Mouse (Mus musculus) embryonic stem cell, embryonic (primary cell): ENCODE results near the gene Clec10a.

Experiments used
- CTCF ChIA-PET, 4 experiments: fragments of 300-600 bp in 2 of 4; fragments of 350-600 bp in 2 of 4; sonication (Branson Sonifier 250); formaldehyde crosslinking; loops; one replicate each; lab custom pipeline; 2022; ENCODE audit warnings: inconsistent platforms in 2 of 4; lab: Charles Lee
- POLR2A ChIA-PET, 4 experiments: fragments of 300-600 bp in 2 of 4; fragments of 350-600 bp in 2 of 4; sonication (Branson Sonifier 250); formaldehyde crosslinking; loops; one replicate each; lab custom pipeline; 2022; ENCODE audit warnings: antibody characterized with exemption in 4 of 4, inconsistent platforms in 1 of 4; lab: Charles Lee

The Clec10a gene

GRCm38 (mm10) chr11:70174491-70174890, 18.5 kb downstream of the Clec10a start:
- POLR2A ChIA-PET, result no interaction called here
- CTCF ChIA-PET, result interaction anchor here in 1 of 4 experiments (1.2 kb wide), 1 partner anchor 119 kb away, joined by 3 read pairs; no protein-coding TSS in a partner anchor

- POLR2A ChIA-PET, result interaction anchor here in 1 of 4 experiments (1.0 kb wide), 1 partner anchor 102 kb away, joined by 3 read pairs; no protein-coding TSS in a partner anchor
- CTCF ChIA-PET, result interaction anchor here (0.5 to 2.1 kb wide), 22 partner anchors 10 to 631 kb away, joined by 3 to 6 read pairs (median 4); partner anchors contain the start of genes Slc16a11 (in 2 of the 4) and Asgr1 (in 1 of the 4)
Observed at GRCm38 (mm10) chr11:70177647-70178046, 21.6 kb downstream of the Clec10a start.

- ChIA-PET CTCF (interaction anchor here in 2 of 4 experiments (1.0 to 2.1 kb wide), 9 partner anchors 11 to 244 kb away, joined by 3 to 6 read pairs (median 4); no protein-coding TSS in a partner anchor), POLR2A (interaction anchor here in 1 of 4 experiments (0.7 kb wide), 1 partner anchor 198 kb away, joined by 3 read pairs; the partner anchor contains the start of gene Ctdnep1)
Observed at GRCm38 (mm10) chr11:70178311-70178710, 22.3 kb downstream of the Clec10a start.

GRCm38 (mm10) chr11:70178756-70179155, 22.8 kb downstream of the Clec10a start:
- CTCF ChIA-PET, result interaction anchor here in 2 of 4 experiments (1.2 to 2.1 kb wide), 3 partner anchors 52 to 104 kb away, joined by 4 read pairs; no protein-coding TSS in a partner anchor
- POLR2A ChIA-PET, result interaction anchor here in 1 of 4 experiments (0.7 kb wide), 1 partner anchor 198 kb away, joined by 3 read pairs; the partner anchor contains the start of gene Ctdnep1

GRCm38 (mm10) chr11:70179401-70179800, 23.4 kb downstream of the Clec10a start:
- ChIA-PET POLR2A (interaction anchor here in 1 of 4 experiments (0.6 kb wide), 1 partner anchor 1373 kb away, joined by 5 read pairs; no protein-coding TSS in a partner anchor), CTCF (no interaction called here)

- ChIA-PET CTCF (interaction anchor here (0.6 to 1.3 kb wide), 6 partner anchors 17 to 426 kb away, joined by 3 to 6 read pairs (median 4); partner anchors contain the start of gene Slc16a11 (in 1 of the 4)), POLR2A (interaction anchor here in 2 of 4 experiments (0.9 to 1.9 kb wide), 2 partner anchors 33 to 232 kb away, joined by 3 to 4 read pairs; no protein-coding TSS in a partner anchor)
Observed at GRCm38 (mm10) chr11:70180496-70180895, 24.5 kb downstream of the Clec10a start.

- ChIA-PET CTCF (no interaction called here), POLR2A (no interaction called here)
Observed at GRCm38 (mm10) chr11:70185120-70185519, 29.1 kb downstream of the Clec10a start.

- ChIA-PET CTCF (interaction anchor here (0.7 to 2.3 kb wide), 8 partner anchors 12 to 214 kb away, joined by 3 to 11 read pairs (median 5); no protein-coding TSS in a partner anchor), POLR2A (interaction anchor here in 2 of 4 experiments (0.8 to 1.5 kb wide), 4 partner anchors 23 to 32 kb away, joined by 3 to 5 read pairs (median 4); partner anchors contain the start of genes Slc16a11 (in 2 of the 2) and Slc16a13 (in 1 of the 2))
Observed at GRCm38 (mm10) chr11:70189319-70190134, 33.5 kb downstream of the Clec10a start.

- CTCF ChIA-PET, result interaction anchor here (0.6 to 2.3 kb wide), 4 partner anchors 10 to 1706 kb away, joined by 3 to 11 read pairs (median 4); no protein-coding TSS in a partner anchor
Observed at GRCm38 (mm10) chr11:70191188-70191587, 35.2 kb downstream of the Clec10a start.

GRCm38 (mm10) chr11:70192157-70192556, 36.2 kb downstream of the Clec10a start:
- ChIA-PET POLR2A (no interaction called here), CTCF (interaction anchor here in 1 of 4 experiments (0.8 kb wide), 1 partner anchor 9 kb away, joined by 3 read pairs; no protein-coding TSS in a partner anchor)

More at GRCm38 (mm10) chr11:70191188-70191587, 35.2 kb downstream of the Clec10a start:
- POLR2A ChIA-PET, result interaction anchor here in 2 of 4 experiments (0.6 to 0.7 kb wide), 2 partner anchors 109 to 325 kb away, joined by 5 to 14 read pairs; no protein-coding TSS in a partner anchor

- POLR2A ChIA-PET, result no interaction called here
- CTCF ChIA-PET, result interaction anchor here in 1 of 4 experiments (0.7 kb wide), 1 partner anchor 460 kb away, joined by 3 read pairs; no protein-coding TSS in a partner anchor
Observed at GRCm38 (mm10) chr11:70193354-70194285, 37.6 kb downstream of the Clec10a start.

- POLR2A ChIA-PET, result interaction anchor here in 2 of 4 experiments (0.9 to 1.3 kb wide), 3 partner anchors 15 to 17 kb away, joined by 3 to 4 read pairs (median 3); no protein-coding TSS in a partner anchor
- CTCF ChIA-PET, result interaction anchor here in 3 of 4 experiments (0.5 to 1.6 kb wide), 8 partner anchors 15 to 963 kb away, joined by 3 to 7 read pairs (median 4); no protein-coding TSS in a partner anchor
Observed at GRCm38 (mm10) chr11:70198332-70198731, 42.3 kb downstream of the Clec10a start.

GRCm38 (mm10) chr11:70199107-70199506, 43.1 kb downstream of the Clec10a start:
- POLR2A ChIA-PET, result interaction anchor here in 2 of 4 experiments (0.6 to 1.3 kb wide), 5 partner anchors 10 to 202 kb away, joined by 3 read pairs; partner anchors contain the start of gene Slc16a11 (in 1 of the 2)
- CTCF ChIA-PET, result interaction anchor here (0.5 to 1.3 kb wide), 6 partner anchors 11 to 848 kb away, joined by 3 to 7 read pairs (median 4); partner anchors contain the start of gene Slc16a11 (in 1 of the 4)

- POLR2A ChIA-PET, result interaction anchor here in 3 of 4 experiments (0.5 to 1.2 kb wide), 8 partner anchors 9 to 488 kb away, joined by 3 to 5 read pairs (median 3); partner anchors contain the start of genes Camta2 (in 1 of the 3) and Slc16a11 (in 1 of the 3)
- CTCF ChIA-PET, result interaction anchor here in 1 of 4 experiments (0.6 to 1.3 kb wide), 4 partner anchors 12 to 266 kb away, joined by 3 to 5 read pairs (median 4); partner anchors contain the start of gene Slc16a11
Observed at GRCm38 (mm10) chr11:70200036-70200608, 44.1 kb downstream of the Clec10a start.

- ChIA-PET POLR2A (interaction anchor here in 3 of 4 experiments (0.6 to 1.4 kb wide), 6 partner anchors 9 to 482 kb away, joined by 4 to 11 read pairs (median 5); partner anchors contain the start of genes Slc16a11 (in 2 of the 3) and Dvl2 (in 1 of the 3)), CTCF (interaction anchor here (0.5 to 1.9 kb wide), 81 partner anchors 8 to 576 kb away, joined by 3 to 51 read pairs (median 4); partner anchors contain the start of genes Slc16a11 (in 3 of the 4), Asgr1 (in 2 of the 4), Bcl6b (in 2 of the 4) and Slc16a13 (in 2 of the 4))
Observed at GRCm38 (mm10) chr11:70201691-70202090, 45.7 kb downstream of the Clec10a start.

GRCm38 (mm10) chr11:70206801-70207200, 50.8 kb downstream of the Clec10a start:
- POLR2A ChIA-PET, result interaction anchor here in 2 of 4 experiments (0.7 to 2.5 kb wide), 4 partner anchors 14 to 197 kb away, joined by 3 to 12 read pairs (median 4); partner anchors contain the start of genes 0610010K14Rik (in 1 of the 2) and Slc16a13 (in 1 of the 2)
- CTCF ChIA-PET, result interaction anchor here in 1 of 4 experiments (0.6 kb wide), 1 partner anchor 292 kb away, joined by 3 read pairs; no protein-coding TSS in a partner anchor
